Mouse (Mus musculus) cerebellum, adult 2 months (tissue): ENCODE measurements around the gene Cartpt. TPM values are rescaled to one million over a fixed set of nuclear protein-coding genes. Genes with fewer than 3 reads are reported as not detected.

Source experiments
- DNase-seq, 2 experiments: peaks; one replicate each; pipeline ENCODE4 v3.0.0; 2021
- H3K27ac ChIP-seq: fragments of 200-500 bp; 2 replicates; pipeline ENCODE4 v1.5.1; 2012; ENCODE audit warnings: low read length, control low read depth, inconsistent platforms; ENCODE audit not compliant: insufficient read depth
- H3K27me3 ChIP-seq: fragments of 200-500 bp; 2 replicates; pipeline ENCODE4 v1.6.1; 2012; ENCODE audit warnings: inconsistent platforms, mild to moderate bottlenecking, low read length, moderate library complexity; ENCODE audit not compliant: control insufficient read depth, insufficient read depth
- H3K4me1 ChIP-seq: fragments of 200-500 bp; 2 replicates; pipeline ENCODE4 v1.6.1; 2011; ENCODE audit warnings: low read length; ENCODE audit not compliant: control insufficient read depth, insufficient read depth
- H3K4me3 ChIP-seq: fragments of 200-500 bp; replicated peaks from 2 replicates; pipeline ENCODE3; 2011; ENCODE audit warnings: mild to moderate bottlenecking, low read depth, low read length, control low read depth; ENCODE audit not compliant: insufficient read depth
- CTCF ChIP-seq: fragments of 200-500 bp; IDR thresholded peaks from 2 replicates; pipeline ENCODE4 v1.5.1; 2011; ENCODE audit warnings: low read depth, mild to moderate bottlenecking, control low read depth, low read length, moderate library complexity, borderline replicate concordance; ENCODE audit not compliant: insufficient read depth
- POLR2A ChIP-seq: fragments of 200-500 bp; IDR thresholded peaks from 2 replicates; pipeline ENCODE4 v1.6.1; 2011; ENCODE audit warnings: low read length, control low read depth, borderline replicate concordance; ENCODE audit not compliant: insufficient read depth
- WGBS: fragments of 180-500 bp; shearing (Covaris S2); methylation state at CpG from one replicate; pipeline ENCODE4 v1.1.7; 2018; 5-methylcytosine and 5-hydroxymethylcytosine counted together
- polyA plus RNA-seq: library from polyadenylated mRNA; depleted of rRNA; stranded (reverse); fragments of >200 nt; gene quantifications from 2 replicates; pipeline ENCODE4 v1.2.3, GENCODE M21; 2012; rRNA removed

Gene Cartpt
- polyA plus RNA-seq: 5.3 and 6.0 TPM in 2 replicates

DNA sequence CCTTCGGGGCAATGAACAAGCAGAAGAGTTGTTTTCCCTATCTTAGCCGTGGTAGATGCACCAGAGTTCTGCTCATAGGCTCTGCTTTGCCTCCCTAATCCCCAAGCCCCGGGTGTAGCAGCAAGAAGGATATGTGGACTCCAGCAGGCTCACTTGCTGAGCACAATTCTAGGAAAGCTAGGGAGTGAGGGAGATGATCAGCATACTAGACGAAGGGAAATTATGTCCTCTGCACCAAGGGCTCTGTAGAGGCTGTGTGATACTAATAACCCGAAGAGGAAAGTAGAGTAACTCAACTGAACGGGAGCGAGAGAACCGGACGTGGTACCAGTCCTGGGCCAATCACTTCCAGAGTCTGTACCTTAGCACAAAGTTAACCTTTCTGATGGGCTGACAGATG, at the start of gene Cartpt:
Gene Cartpt, minus strand, starts transcription at position 127 of the 400 bp plus-strand sequence.
- H3K27me3 ChIP-seq: peaks cover 3% of the 10 kb centered on the region; the same call in 1 of the 2 replicates
- DNase-seq: no peak
- no peak within 1 kb of the TSS for H3K4me3 ChIP-seq
- WGBS: 42% methylated on average over 9 of the region's 9 CpGs
- TF ChIP-seq POLR2A (no peak), CTCF (no peak)
- no peak within 1 kb of the TSS for H3K27ac ChIP-seq
- H3K4me1 ChIP-seq: no peaks in the 10 kb centered on the region

GRCm38 (mm10) chr13:99947417-99947816, 46.5 kb upstream of the Cartpt start:
- TF ChIP-seq POLR2A (no peak), CTCF (no peak)
- no peaks in the 10 kb centered on the region for H3K4me1 ChIP-seq
- no peak overlapping the region for H3K4me3 ChIP-seq
- peak; percentile 12 to 13 for DNase-seq
- H3K27me3 ChIP-seq: no peaks in the 10 kb centered on the region
- WGBS: 22% methylated on average over 4 of the region's 4 CpGs
- no peak overlapping the region for H3K27ac ChIP-seq

- H3K27ac ChIP-seq: no peak overlapping the region
- no peaks in the 10 kb centered on the region for H3K4me1 ChIP-seq
- 96% methylated on average over 2 of the region's 2 CpGs for WGBS
- TF ChIP-seq CTCF (no peak), POLR2A (no peak)
- no peaks in the 10 kb centered on the region for H3K27me3 ChIP-seq
- H3K4me3 ChIP-seq: no peak overlapping the region
- DNase-seq: no peak
These were observed 42.6 kb upstream of the Cartpt start for GRCm38 (mm10) chr13:99943525-99943924.

GRCm38 (mm10) chr13:99940601-99941000, 39.7 kb upstream of the Cartpt start:
- TF ChIP-seq POLR2A (no peak), CTCF (no peak)
- 11% methylated on average over 2 of the region's 2 CpGs for WGBS
- H3K4me1 ChIP-seq: 0 out of 2 replicates have a peak, but pooled peaks cover 3% of the 10 kb centered on the region
- no peak overlapping the region for H3K27ac ChIP-seq
- H3K27me3 ChIP-seq: no peaks in the 10 kb centered on the region
- DNase-seq: peak; percentile 14
- H3K4me3 ChIP-seq: no peak overlapping the region

DNA sequence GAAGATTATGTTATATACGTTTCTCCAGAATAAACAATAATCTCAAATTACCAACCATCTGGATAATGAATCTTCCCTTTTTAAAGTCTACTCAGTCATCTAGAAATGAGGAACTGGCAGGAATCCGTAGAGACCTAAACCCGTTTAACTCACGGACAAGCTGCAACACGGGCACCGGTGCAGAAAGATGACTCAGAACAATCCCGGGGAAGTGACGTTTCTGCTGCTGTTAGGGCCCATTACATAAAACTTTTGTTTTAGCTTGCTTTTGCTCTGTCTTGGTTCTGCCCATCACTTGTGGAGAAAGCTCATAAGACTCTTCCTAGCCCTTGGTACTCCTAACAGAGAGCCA, 38.4 kb upstream of the Cartpt start:
- no peak for DNase-seq
- H3K4me3 ChIP-seq: no peak overlapping the region
- 0 out of 2 replicates have a peak, but pooled peaks cover 3% of the 10 kb centered on the region for H3K4me1 ChIP-seq
- WGBS: 24% methylated on average over 8 of the region's 8 CpGs
- no peak overlapping the region for H3K27ac ChIP-seq
- no peak for TF ChIP-seq CTCF
- TF ChIP-seq POLR2A: no peak
- H3K27me3 ChIP-seq: no peaks in the 10 kb centered on the region

GRCm38 (mm10) chr13:99938606-99939319, 37.9 kb upstream of the Cartpt start:
- Histone ChIP-seq H3K4me3 (no peak overlapping the region), H3K4me1 (0 out of 2 replicates have a peak, but pooled peaks cover 3% of the 10 kb centered on the region), H3K27me3 (no peaks in the 10 kb centered on the region), H3K27ac (no peak overlapping the region)
- WGBS: 28% methylated on average over 10 of the region's 10 CpGs
- TF ChIP-seq CTCF (no peak), POLR2A (no peak)
- DNase-seq: no peak

DNA sequence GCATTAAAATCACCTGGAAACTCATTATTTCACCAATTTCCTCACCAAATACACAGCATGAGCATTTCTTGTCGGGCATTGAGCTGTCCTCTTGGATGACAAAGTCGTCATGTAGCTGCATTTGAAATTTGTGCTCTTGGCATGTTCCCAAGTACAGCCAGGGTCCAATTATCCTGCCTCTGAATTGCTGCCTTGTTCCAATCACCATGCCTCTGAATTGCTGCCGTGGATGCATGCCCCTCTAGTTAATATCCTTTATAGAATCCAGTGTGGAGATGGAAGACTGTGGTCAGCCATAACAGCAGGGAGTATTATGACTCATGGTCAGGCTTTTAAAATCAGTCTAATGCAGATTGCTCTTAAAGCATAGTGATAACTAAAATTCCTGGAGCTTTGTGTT, 36.9 kb upstream of the Cartpt start:
- no peak overlapping the region for H3K27ac ChIP-seq
- no peak for DNase-seq
- H3K27me3 ChIP-seq: no peaks in the 10 kb centered on the region
- no peak overlapping the region for H3K4me3 ChIP-seq
- H3K4me1 ChIP-seq: 0 out of 2 replicates have a peak, but pooled peaks cover 3% of the 10 kb centered on the region
- TF ChIP-seq POLR2A: no peak
- WGBS: 2% methylated on average over 3 of the region's 3 CpGs

- TF ChIP-seq POLR2A (no peak), CTCF (no peak)
- no peak overlapping the region for H3K27ac ChIP-seq
- DNase-seq: no peak
- WGBS: 87% methylated on average over 1 of the region's 1 CpGs
- H3K4me1 ChIP-seq: no peaks in the 10 kb centered on the region
- no peaks in the 10 kb centered on the region for H3K27me3 ChIP-seq
- H3K4me3 ChIP-seq: no peak overlapping the region
These were observed 31.5 kb upstream of the Cartpt start for GRCm38 (mm10) chr13:99932406-99932805.
